Comparison of ENCODE assay signal across 30 mouse cellular contexts in genomic region chr5:114102807-114103206, GRCm38 (mm10). TPM values are rescaled to one million over a fixed set of nuclear protein-coding genes. Genes with fewer than 3 reads are reported as not detected.
A peak's percentile ranks its signal among the peaks of the same experiment; 100 is the strongest.
DNase-seq lines count a peak whose midpoint lies in the region; ATAC-seq lines count a peak whose summit lies in the region.
"Had no signal": no experiment of that assay in that cellular context is flagged by ENCODE, and none has a peak within 500 bp of the region (broad histone marks: within the 10 kb centered on the region; RNA-seq: fewer than 3 reads in every experiment).

No protein-coding gene starts in this region.

- no peaks in the 10 kb centered on the region for H3K27me3 ChIP-seq in megakaryocyte, embryonic 14.5 days (replicated peaks)
- H3K27me3 ChIP-seq: stomach, embryonic 15.5 days had no signal

- H3K9me3 ChIP-seq in megakaryocyte, embryonic 14.5 days = no peaks in the 10 kb centered on the region
- H3K9me3 ChIP-seq: forebrain, embryonic 13.5 days; hindbrain, embryonic 13.5 days; liver, embryonic 12.5 days; stomach, embryonic 15.5 days had no signal

- H3K4me1 ChIP-seq in megakaryocyte, embryonic 14.5 days = peaks cover 41% of the 10 kb centered on the region

- peak overlapping the region; percentile 53 for H3K4me3 ChIP-seq in megakaryocyte, embryonic 14.5 days (replicated peaks)
- H3K4me3 ChIP-seq: forebrain, embryonic 13.5 days; hindbrain, embryonic 13.5 days; liver, embryonic 12.5 days; stomach, embryonic 15.5 days had no signal

- peaks cover 42% of the 10 kb centered on the region for H3K36me3 ChIP-seq in megakaryocyte, embryonic 14.5 days (replicated peaks; ENCODE audit: low read length)

- DNase-seq in frontal cortex, postnatal 25 days (ENCODE audit: low spot score in 2 of 2) = no peak
- DNase-seq in brain, adult 2 months (ENCODE audit: low read depth, low spot score) = peak; percentile 87
- DNase-seq in telencephalon, adult 2 months (ENCODE audit: low read depth, low spot score) = peak; percentile 70
- DNase-seq in spleen, adult 18-20 months = no peak
- DNase-seq: adrenal gland, adult 8-10 months; cerebellum, adult 11-12 months; cerebellum, postnatal 14 days; gastrocnemius, postnatal 25 days; heart, adult 18-20 months; heart, postnatal 4 days; kidney, adult 9 months; kidney, postnatal 10 days; liver, postnatal 0 days; lung, postnatal 36 days; thymus, postnatal 25 days had no signal

- ATAC-seq in frontal cortex, adult (ENCODE audit: low TSS enrichment) = peak; percentile 24; the same call in 1 of the 2 replicates
- ATAC-seq in megakaryocyte, adult 5-6 weeks (ENCODE audit: poor library complexity, severe bottlenecking) = no peak
- ATAC-seq in megakaryocyte-erythroid progenitor cell, adult 5-6 weeks (replicated peaks; ENCODE audit: low FRiP score, low TSS enrichment, poor library complexity, severe bottlenecking) = no peak
- ATAC-seq: activated CD4-positive, CD25-positive, alpha-beta regulatory T cell, adult 4 months; CD4-positive, CD25-positive, alpha-beta regulatory T cell, adult 4 months; forebrain, embryonic 13.5 days; intestine, embryonic 16.5 days; liver, embryonic 12.5 days; liver, postnatal 0 days; midbrain, embryonic 16.5 days had no signal

RNA-seq across cellular contexts. Expression of gene Svop, which starts 11.4 kb away (rescaled TPM):
- 0.13 and 1.4 TPM in 2 replicates for polyA plus RNA-seq in megakaryocyte, embryonic 14.5 days (2012; ENCODE audit: insufficient read depth, low replicate concordance)
- total RNA-seq in megakaryocyte, adult 5-6 weeks (2015) = not detected in 2 replicates
- total RNA-seq in megakaryocyte, adult 5-6 weeks (2017) = not detected in 2 replicates
- not detected in 2 replicates for total RNA-seq in megakaryocyte-erythroid progenitor cell, adult 5-6 weeks (2014; fragmentation: Nextera tagmentation)
- not detected in 2 replicates for total RNA-seq in megakaryocyte-erythroid progenitor cell, adult 5-6 weeks (2017)
- total RNA-seq: gastrocnemius, adult 18-20 months; gastrocnemius, postnatal 25 days; heart, adult 18-20 months; neutrophil, adult 5-6 weeks had no signal
- polyA plus RNA-seq: activated CD4-positive, CD25-positive, alpha-beta regulatory T cell, adult 4 months; CD4-positive, CD25-positive, alpha-beta regulatory T cell, adult 4 months; heart, embryonic 11.5 days; liver, embryonic 12.5 days; liver, postnatal 0 days had no signal

RNA-seq across cellular contexts. Expression of gene Alkbh2, which starts 25.2 kb away (rescaled TPM):
- 5.6 and 11.6 TPM in 2 replicates for polyA plus RNA-seq in megakaryocyte, embryonic 14.5 days (2012; ENCODE audit: insufficient read depth, low replicate concordance)
- 3.0 and 3.2 TPM in 2 replicates for total RNA-seq in megakaryocyte, adult 5-6 weeks (2015)
- 1.4 and 1.6 TPM in 2 replicates for total RNA-seq in megakaryocyte, adult 5-6 weeks (2017)
- 11.5 and 13.4 TPM in 2 replicates for total RNA-seq in megakaryocyte-erythroid progenitor cell, adult 5-6 weeks (2014; fragmentation: Nextera tagmentation)
- total RNA-seq in megakaryocyte-erythroid progenitor cell, adult 5-6 weeks (2017) = 2.1 and 9.6 TPM in 2 replicates

RNA-seq across cellular contexts. Expression of gene Ung, which starts 27.4 kb away (rescaled TPM):
- 10.8 and 14.5 TPM in 2 replicates for polyA plus RNA-seq in megakaryocyte, embryonic 14.5 days (2012; ENCODE audit: insufficient read depth, low replicate concordance)
- 3.0 and 3.1 TPM in 2 replicates for total RNA-seq in megakaryocyte, adult 5-6 weeks (2015)
- total RNA-seq in megakaryocyte, adult 5-6 weeks (2017) = 6.1 and 9.7 TPM in 2 replicates
- 31.8 and 32.9 TPM in 2 replicates for total RNA-seq in megakaryocyte-erythroid progenitor cell, adult 5-6 weeks (2014; fragmentation: Nextera tagmentation)
- 26.4 and 28.8 TPM in 2 replicates for total RNA-seq in megakaryocyte-erythroid progenitor cell, adult 5-6 weeks (2017)

RNA-seq across cellular contexts. Expression of gene Usp30, which starts 37.5 kb away (rescaled TPM):
- polyA plus RNA-seq in megakaryocyte, embryonic 14.5 days (2012; ENCODE audit: insufficient read depth, low replicate concordance) = 3.6 and 5.6 TPM in 2 replicates
- total RNA-seq in megakaryocyte, adult 5-6 weeks (2015) = 2.8 and 7.2 TPM in 2 replicates
- 3.5 and 4.7 TPM in 2 replicates for total RNA-seq in megakaryocyte, adult 5-6 weeks (2017)
- 5.7 and 11.0 TPM in 2 replicates for total RNA-seq in megakaryocyte-erythroid progenitor cell, adult 5-6 weeks (2014; fragmentation: Nextera tagmentation)
- total RNA-seq in megakaryocyte-erythroid progenitor cell, adult 5-6 weeks (2017) = 3.5 and 12.2 TPM in 2 replicates

RNA-seq across cellular contexts. Expression of gene Acacb, which starts 43.5 kb away (rescaled TPM):
- polyA plus RNA-seq in megakaryocyte, embryonic 14.5 days (2012; ENCODE audit: insufficient read depth, low replicate concordance) = 0.48 TPM in 2 replicates
- 0.02 and 0.05 TPM in 2 replicates for total RNA-seq in megakaryocyte, adult 5-6 weeks (2015)
- 0.07 TPM in 1 of 2 replicates, not detected in the other for total RNA-seq in megakaryocyte, adult 5-6 weeks (2017)
- 2.2 and 3.8 TPM in 2 replicates for total RNA-seq in megakaryocyte-erythroid progenitor cell, adult 5-6 weeks (2014; fragmentation: Nextera tagmentation)
- 0.27 and 0.28 TPM in 2 replicates for total RNA-seq in megakaryocyte-erythroid progenitor cell, adult 5-6 weeks (2017)
- total RNA-seq: neutrophil, adult 5-6 weeks had no signal

Comparison
In these comparisons a context has a peak if more than half of its experiments do, and no peak if none do; other contexts are left out.
1. DNase-seq: peak in brain, adult 2 months (single experiment) and telencephalon, adult 2 months (single experiment); none in frontal cortex, postnatal 25 days (0 of 2) and spleen, adult 18-20 months (0 of 2).